Mouse (Mus musculus) T-helper 1 cell (primary cell): Measurements from ENCODE around the gene Rsad2.

Experiments used
- in situ Hi-C: fragments of 300-600 bp; cut with MboI, MseI; formaldehyde crosslinking; loops from one replicate; pipeline ENCODE4 v1.15.1; 2025; ENCODE audit warnings: high pct_unique_total_duplicates

Rsad2 gene

GRCm38 (mm10) chr12:26401696-26402470 is 54.4 kb downstream of the Rsad2 start:
- in situ Hi-C loops, result no loop called here

- in situ Hi-C loops, result no loop called here
These were observed 55.0 kb downstream of the Rsad2 start for GRCm38 (mm10) chr12:26401254-26401653.

GRCm38 (mm10) chr12:26400762-26401161 is 55.5 kb downstream of the Rsad2 start:
- in situ Hi-C loops, result no loop called here

DNA sequence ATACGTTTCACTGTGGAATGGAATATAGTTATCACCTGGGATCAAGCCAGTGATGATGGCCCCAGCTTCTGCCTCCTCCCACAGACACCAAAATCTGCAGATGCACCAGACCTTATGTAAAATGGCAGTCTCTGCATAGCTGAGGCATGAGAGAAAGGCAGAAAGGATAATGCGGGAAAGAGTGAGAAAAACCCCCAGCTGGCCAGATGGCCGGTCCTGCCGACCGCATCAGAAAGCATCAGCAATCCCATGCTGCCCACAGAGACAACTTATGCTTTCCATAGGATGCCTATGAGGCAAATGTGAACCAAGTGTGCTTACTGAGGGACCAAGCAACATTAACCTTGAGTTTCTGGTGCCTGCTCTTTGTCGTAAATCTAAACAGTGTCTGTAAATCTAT is 56.9 kb downstream of the Rsad2 start:
- in situ Hi-C loops, result no loop called here

DNA sequence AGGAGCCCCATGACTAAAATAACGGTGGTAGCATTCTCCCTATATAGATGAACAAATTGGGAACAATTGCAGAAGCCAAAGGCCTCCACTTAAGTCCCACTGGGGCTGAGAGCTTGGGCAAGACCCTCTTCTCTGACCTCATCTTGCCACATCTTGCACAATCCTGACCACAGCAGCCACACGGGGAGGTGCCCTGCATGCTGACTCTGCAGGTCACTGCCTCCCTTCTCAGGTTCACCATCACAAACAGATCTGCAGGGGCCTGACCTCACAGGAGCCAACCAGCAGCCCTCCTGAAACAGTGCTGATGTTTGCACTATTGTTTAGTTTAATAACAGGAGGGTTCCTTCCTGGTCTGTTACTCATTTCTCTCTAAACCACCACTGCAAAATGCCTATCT is 57.7 kb downstream of the Rsad2 start:
- in situ Hi-C loops, result no loop called here

GRCm38 (mm10) chr12:26394485-26395470 is 61.5 kb downstream of the Rsad2 start:
- in situ Hi-C loops, result no loop called here

DNA sequence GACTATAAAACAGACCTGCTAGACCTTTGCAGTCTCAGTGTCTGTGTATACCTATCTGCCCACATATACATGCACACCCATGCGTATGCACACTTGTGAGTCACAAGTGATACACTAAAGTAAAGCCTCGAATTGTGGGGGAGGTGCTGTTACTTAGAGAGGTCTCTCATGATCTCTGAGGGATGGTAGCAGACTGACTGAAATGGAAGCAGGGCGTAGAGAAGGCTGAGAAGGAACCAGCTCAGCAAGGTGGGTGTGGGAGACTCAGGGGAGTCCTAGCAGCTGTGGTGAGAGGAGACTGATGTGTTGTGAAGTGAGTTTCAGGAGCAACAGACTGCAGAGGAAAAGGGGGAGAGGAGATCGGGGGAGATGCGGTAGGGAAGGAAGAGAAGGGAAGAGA is 63.0 kb downstream of the Rsad2 start:
- in situ Hi-C loops, result no loop called here
